Mouse (Mus musculus) G1E (cell line): ENCODE measurements around the gene Ghrhr. TPM values are rescaled to one million over a fixed set of nuclear protein-coding genes. Genes with fewer than 3 reads are reported as not detected.

Source experiments
- ATAC-seq: 2 replicates; pipeline ENCODE4 v1.8.0; 2016; ENCODE audit warnings: mild to moderate bottlenecking; ENCODE audit not compliant: insufficient number of reproducible peaks, poor library complexity, low FRiP score, severe bottlenecking; ENCODE audit errors: extremely low read depth
- DNase-seq: peaks from one replicate; pipeline ENCODE4 v3.0.0; 2012; ENCODE audit warnings: low spot score
- H3K27me3 ChIP-seq: 2 replicates; pipeline ENCODE4 v1.6.1; 2012; ENCODE audit warnings: mild to moderate bottlenecking, low read length, inconsistent platforms; ENCODE audit not compliant: insufficient read depth
- H3K36me3 ChIP-seq: replicated peaks from 2 replicates; pipeline ENCODE3; 2012; ENCODE audit warnings: mild to moderate bottlenecking, inconsistent platforms
- H3K4me1 ChIP-seq: 2 replicates; pipeline ENCODE4 v1.6.1; 2012; ENCODE audit warnings: low read depth, low read length, inconsistent platforms, mixed read lengths; ENCODE audit not compliant: insufficient read depth
- H3K4me3 ChIP-seq: 2 replicates; pipeline ENCODE4 v1.5.1; 2012; ENCODE audit warnings: low read depth, mild to moderate bottlenecking, inconsistent platforms, low read length, moderate library complexity, mixed read lengths
- H3K9me3 ChIP-seq: replicated peaks from 2 replicates; pipeline ENCODE4 v1.6.1; 2012; ENCODE audit warnings: inconsistent platforms
- CTCF ChIP-seq: IDR thresholded peaks from 2 replicates; pipeline ENCODE4 v1.5.1; 2012; ENCODE audit warnings: low read depth, low read length, inconsistent platforms, mixed read lengths
- GATA1 ChIP-seq: IDR thresholded peaks from 2 replicates; pipeline ENCODE4 v1.6.1; 2012; ENCODE audit warnings: borderline replicate concordance, low read length, inconsistent platforms, mixed read lengths
- GATA2 ChIP-seq: IDR thresholded peaks from 2 replicates; pipeline ENCODE4 v1.6.1; 2012; ENCODE audit warnings: low read depth, low read length, inconsistent platforms, borderline replicate concordance
- POLR2AphosphoS5 ChIP-seq: IDR thresholded peaks from 2 replicates; pipeline ENCODE4 v1.6.1; 2012; ENCODE audit warnings: low read depth, low read length, inconsistent platforms; ENCODE audit not compliant: insufficient replicate concordance
- TAL1 ChIP-seq: conservative IDR thresholded peaks from 2 replicates; pipeline ENCODE4 v1.6.1; 2012; ENCODE audit warnings: low read depth, low read length, inconsistent platforms, mixed read lengths
- polyA plus RNA-seq: library from polyadenylated mRNA; stranded (reverse); fragments of >175 nt; gene quantifications from 2 replicates; pipeline ENCODE4 v1.2.3, GENCODE M21; 2012
- total RNA-seq, 2 experiments: library from RNA; stranded (forward) in 1 of 2; stranded (reverse) in 1 of 2; fragments of 200-1000 nt in 1 of 2; fragments of >200 nt in 1 of 2; fragmentation: Nextera tagmentation in 1 of 2; gene quantifications; 2 replicates each; pipeline ENCODE4 v1.2.3; 2014 to 2017

Ghrhr gene
- total and polyA plus RNA-seq, 3 experiments = 0.11 TPM; not detected in 2

- ATAC-seq = no peak
- H3K4me3 ChIP-seq = no peak overlapping the region
- DNase-seq = no peak
- H3K36me3 ChIP-seq = no peaks in the 10 kb centered on the region
- H3K27me3 ChIP-seq = no peaks in the 10 kb centered on the region
- TF ChIP-seq CTCF = no peak
- no peaks in the 10 kb centered on the region for H3K4me1 ChIP-seq
- no peaks in the 10 kb centered on the region for H3K9me3 ChIP-seq
Observed at GRCm38 (mm10) chr6:55420869-55421361, 44.8 kb downstream of the Ghrhr start.

GRCm38 (mm10) chr6:55432121-55432520, 56.0 kb downstream of the Ghrhr start:
- no peak for TF ChIP-seq CTCF
- TF ChIP-seq GATA2 = no peak
- no peak for TF ChIP-seq GATA1
- no peak for TF ChIP-seq TAL1
- no peak for TF ChIP-seq POLR2AphosphoS5
- no peak for ATAC-seq
- H3K4me1 ChIP-seq = no peaks in the 10 kb centered on the region

GRCm38 (mm10) chr6:55434360-55434759, 58.3 kb downstream of the Ghrhr start:
- Histone ChIP-seq H3K27me3 (no peaks in the 10 kb centered on the region), H3K36me3 (no peaks in the 10 kb centered on the region), H3K4me1 (no peaks in the 10 kb centered on the region), H3K9me3 (no peaks in the 10 kb centered on the region), H3K4me3 (no peak overlapping the region)
- ATAC-seq (no peak), DNase-seq (no peak)
- TF ChIP-seq POLR2AphosphoS5 = no peak
- no peak for TF ChIP-seq TAL1
- TF ChIP-seq GATA2 = no peak
- no peak for TF ChIP-seq GATA1
- no peak for TF ChIP-seq CTCF

More at GRCm38 (mm10) chr6:55432121-55432520, 56.0 kb downstream of the Ghrhr start:
- no peaks in the 10 kb centered on the region for H3K27me3 ChIP-seq
- DNase-seq = no peak
- no peaks in the 10 kb centered on the region for H3K9me3 ChIP-seq
- H3K4me3 ChIP-seq = no peak overlapping the region
- H3K36me3 ChIP-seq = no peaks in the 10 kb centered on the region

GRCm38 (mm10) chr6:55435266-55436159, 59.4 kb downstream of the Ghrhr start:
- Histone ChIP-seq H3K27me3 (no peaks in the 10 kb centered on the region), H3K9me3 (no peaks in the 10 kb centered on the region), H3K36me3 (no peaks in the 10 kb centered on the region), H3K4me1 (no peaks in the 10 kb centered on the region), H3K4me3 (no peak overlapping the region)
- DNase-seq (no peak), ATAC-seq (no peak)
- TF ChIP-seq GATA1 (no peak), TAL1 (no peak), CTCF (no peak)

GRCm38 (mm10) chr6:55437919-55438318, 61.8 kb downstream of the Ghrhr start:
- Histone ChIP-seq H3K9me3 (no peaks in the 10 kb centered on the region), H3K4me1 (no peaks in the 10 kb centered on the region), H3K4me3 (no peak overlapping the region), H3K36me3 (no peaks in the 10 kb centered on the region), H3K27me3 (no peaks in the 10 kb centered on the region)
- no peak for ATAC-seq
- TF ChIP-seq GATA2 = no peak
- TF ChIP-seq GATA1 = no peak
- no peak for TF ChIP-seq TAL1
- no peak for TF ChIP-seq CTCF
- no peak for TF ChIP-seq POLR2AphosphoS5
- DNase-seq = no peak

Other genes with a start within 250 kb of the Ghrhr start
- not detected in 2 replicates for gene Crhr2, start 243.3 kb upstream of the Ghrhr start, total RNA-seq (2014; fragmentation: Nextera tagmentation)
- 0.12 and 0.22 TPM in 2 replicates for gene Crhr2, start 243.3 kb upstream of the Ghrhr start, total RNA-seq (2017)
- gene Crhr2, start 243.3 kb upstream of the Ghrhr start, polyA plus RNA-seq = not detected in 2 replicates
- gene Inmt, start 201.3 kb upstream of the Ghrhr start, total RNA-seq (2014; fragmentation: Nextera tagmentation) = not detected in 2 replicates
- not detected in 2 replicates for gene Inmt, start 201.3 kb upstream of the Ghrhr start, total RNA-seq (2017)
- not detected in 2 replicates for gene Inmt, start 201.3 kb upstream of the Ghrhr start, polyA plus RNA-seq
- not detected in 2 replicates for gene Mindy4, start 172.9 kb upstream of the Ghrhr start, total RNA-seq (2014; fragmentation: Nextera tagmentation)
- gene Mindy4, start 172.9 kb upstream of the Ghrhr start, total RNA-seq (2017) = 0.05 and 0.17 TPM in 2 replicates
- gene Mindy4, start 172.9 kb upstream of the Ghrhr start, polyA plus RNA-seq = not detected in 2 replicates
- gene Aqp1, start 39.9 kb upstream of the Ghrhr start, total RNA-seq (2014; fragmentation: Nextera tagmentation) = 50.3 TPM in 1 of 2 replicates, not detected in the other
- not detected in 2 replicates for gene Aqp1, start 39.9 kb upstream of the Ghrhr start, total RNA-seq (2017)
- not detected in 2 replicates for gene Aqp1, start 39.9 kb upstream of the Ghrhr start, polyA plus RNA-seq
- not detected in 2 replicates for gene Adcyap1r1, start 75.7 kb downstream of the Ghrhr start, total RNA-seq (2014; fragmentation: Nextera tagmentation)
- 0.05 TPM in 1 of 2 replicates, not detected in the other for gene Adcyap1r1, start 75.7 kb downstream of the Ghrhr start, total RNA-seq (2017)
- gene Adcyap1r1, start 75.7 kb downstream of the Ghrhr start, polyA plus RNA-seq = not detected in 2 replicates